Mouse (Mus musculus) lung, adult 18-20 months (tissue): ENCODE data around the gene Zfp605.
A peak's percentile ranks its signal among the peaks of the same experiment; 100 is the strongest.
"Not testable (repeated sequence)": the region's sequence is repeated elsewhere in the genome, so short reads cannot be mapped to it uniquely, and the experiment has no call there.

Experiments
- DNase-seq, 2 experiments: peaks; one replicate each; pipeline ENCODE4 v3.0.0; 2022; ENCODE audit warnings: mixed read lengths in 2 of 2

Zfp605 gene

DNA sequence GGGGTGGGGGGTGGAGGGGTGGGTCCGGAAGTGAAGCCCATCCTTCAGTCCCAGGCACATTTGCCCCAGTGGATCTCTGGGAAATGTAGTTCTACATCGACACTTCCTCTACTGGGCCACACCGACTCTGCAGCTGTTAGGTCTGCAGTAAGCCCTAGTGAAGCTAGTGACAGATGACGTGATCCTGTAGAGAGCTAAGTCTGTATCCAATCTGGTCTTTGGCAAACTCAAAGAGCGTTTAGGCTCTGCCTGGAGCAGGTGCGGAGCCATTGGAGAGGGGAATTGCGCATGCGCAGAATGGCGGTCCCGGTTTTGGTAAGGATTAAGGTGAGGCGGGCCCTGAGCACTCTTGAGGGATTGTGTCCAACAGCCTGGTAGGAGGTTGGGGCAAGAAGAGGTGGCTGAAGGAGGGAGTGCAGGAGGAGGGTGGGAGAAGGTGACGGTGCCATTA is at the start of gene Zfp605:
Gene Zfp605, plus strand, starts transcription at position 102 of the 451 bp plus-strand sequence.
- peak; percentile 89 to 92 for DNase-seq

- DNase-seq, result not testable (repeated sequence)
These were observed 37.5 kb upstream of the Zfp605 start, which contains the start of gene Gm17655 for GRCm38 (mm10) chr5:110072413-110072812. Gene Gm17655 (minus strand): TSS chr5:110072513.

GRCm38 (mm10) chr5:110082961-110083360 is 26.9 kb upstream of the Zfp605 start:
- no peak for DNase-seq

- DNase-seq, result no peak
These were observed 23.6 kb upstream of the Zfp605 start for GRCm38 (mm10) chr5:110086161-110086866.

DNA sequence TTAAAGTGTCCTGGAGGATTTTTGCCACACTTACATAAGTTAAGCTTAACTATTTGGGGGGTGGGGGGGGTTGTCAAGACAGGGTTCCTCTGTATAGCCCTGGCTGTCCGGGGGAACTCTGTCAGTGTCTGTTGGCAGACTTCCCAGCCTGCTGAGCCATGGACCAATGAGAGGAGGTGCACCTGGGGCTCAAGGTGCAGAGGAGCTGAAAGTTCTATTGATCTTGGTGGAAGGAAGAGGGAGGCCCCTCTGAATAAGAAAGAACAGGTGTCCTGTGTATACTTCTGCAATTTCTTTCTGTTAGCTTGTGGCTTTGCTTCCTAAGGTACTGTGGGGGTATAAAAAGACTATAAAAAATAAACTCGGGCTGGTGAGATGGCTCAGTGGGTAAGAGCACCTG is 18.3 kb upstream of the Zfp605 start:
- no peak for DNase-seq

DNA sequence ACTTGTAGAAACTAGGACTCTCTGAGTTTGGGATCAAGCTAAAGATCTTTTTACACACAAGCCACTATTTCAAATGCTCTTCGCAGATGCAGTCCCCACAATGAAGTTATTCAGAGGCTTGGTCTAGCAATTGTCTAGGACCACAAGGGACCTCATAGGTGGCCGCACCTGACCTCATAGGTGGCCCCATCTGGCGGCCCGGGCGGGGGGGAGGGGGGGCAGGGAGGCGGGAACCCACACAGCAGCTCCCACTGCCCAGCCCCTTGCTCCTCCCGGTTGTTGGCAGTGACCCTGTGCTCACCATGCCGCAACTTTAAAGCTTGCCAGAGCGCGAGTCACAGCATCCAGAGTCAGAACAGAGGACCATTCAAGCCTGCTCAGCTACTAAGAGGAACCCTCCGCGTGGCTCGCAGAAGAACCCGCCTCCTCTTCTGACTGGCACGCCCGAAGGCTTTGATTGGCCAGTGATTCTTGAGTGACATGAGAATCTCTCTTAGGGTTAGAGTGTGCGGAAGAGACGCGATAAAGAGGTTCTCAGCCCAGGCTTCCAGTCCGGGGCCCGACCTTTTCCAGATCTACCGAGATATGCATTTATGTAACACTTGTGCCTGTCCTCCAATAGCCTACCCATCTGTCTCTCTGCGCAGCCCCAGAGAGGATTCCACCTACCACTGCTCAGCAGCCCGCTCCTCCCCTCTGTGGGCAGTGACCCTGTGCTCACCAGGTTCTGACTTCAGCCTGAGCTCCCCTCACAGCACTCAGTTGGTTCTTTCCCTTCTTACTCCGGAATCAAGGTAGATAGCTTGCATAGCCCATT is 15.7 kb upstream of the Zfp605 start, which contains the start of gene Gm35315:
Gene Gm35315, minus strand, starts transcription at position 391 of the 817 bp plus-strand sequence.
- DNase-seq, result peak; percentile 91 to 92

DNA sequence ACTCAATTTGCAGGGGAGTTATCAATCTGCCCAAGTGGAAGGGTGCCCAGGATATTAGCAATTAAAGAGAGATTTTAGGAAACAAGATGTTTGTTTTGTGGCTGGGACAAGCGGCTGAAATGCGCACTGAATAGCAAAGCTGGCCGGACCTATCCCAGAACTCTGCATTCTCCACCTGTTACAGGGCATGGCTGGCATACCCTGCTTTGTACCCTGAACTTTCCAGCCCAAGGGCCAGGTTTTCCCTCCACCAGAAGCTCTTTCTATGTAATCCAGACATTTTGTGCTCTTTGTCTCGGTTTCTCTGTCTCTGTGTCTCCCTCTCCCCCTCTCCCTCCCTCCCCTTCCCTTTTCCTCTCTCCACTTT is 15.1 kb upstream of the Zfp605 start:
- DNase-seq, result no peak

DNA sequence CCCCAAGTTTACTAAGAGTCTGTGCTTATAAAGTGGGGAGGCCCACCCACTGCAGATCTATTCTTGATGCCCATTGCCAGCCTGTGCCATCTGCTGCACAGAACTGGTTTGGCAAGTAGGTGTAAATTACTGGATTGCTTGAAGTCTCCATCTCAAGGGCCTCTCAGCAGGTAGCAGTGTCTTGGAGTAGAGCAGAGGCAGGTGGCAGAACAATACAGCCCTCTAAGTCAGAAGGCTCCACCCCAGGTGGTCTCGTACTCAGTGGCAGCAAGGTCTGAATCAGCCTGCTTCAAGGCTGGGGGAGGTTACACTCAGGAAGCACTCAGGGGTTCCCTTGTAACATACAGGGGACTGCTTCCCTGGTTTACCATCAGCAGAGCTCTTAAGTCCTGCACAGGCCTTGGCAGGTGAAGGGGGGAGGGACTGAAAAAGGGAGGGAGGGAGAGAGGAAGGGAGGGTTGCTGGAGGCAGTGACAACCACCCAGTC is 10.9 kb upstream of the Zfp605 start:
- DNase-seq, result no peak

- no peak for DNase-seq
These were observed 10.0 kb upstream of the Zfp605 start, which contains the start of gene Plcxd1 for GRCm38 (mm10) chr5:110099656-110100580. Gene Plcxd1 (plus strand): TSS chr5:110099969.

GRCm38 (mm10) chr5:110100921-110101631 is 8.8 kb upstream of the Zfp605 start:
- DNase-seq, result no peak

- no peak for DNase-seq
These were observed 8.1 kb upstream of the Zfp605 start for GRCm38 (mm10) chr5:110101716-110102347.

GRCm38 (mm10) chr5:110102429-110102828 is 7.5 kb upstream of the Zfp605 start:
- no peak for DNase-seq

DNA sequence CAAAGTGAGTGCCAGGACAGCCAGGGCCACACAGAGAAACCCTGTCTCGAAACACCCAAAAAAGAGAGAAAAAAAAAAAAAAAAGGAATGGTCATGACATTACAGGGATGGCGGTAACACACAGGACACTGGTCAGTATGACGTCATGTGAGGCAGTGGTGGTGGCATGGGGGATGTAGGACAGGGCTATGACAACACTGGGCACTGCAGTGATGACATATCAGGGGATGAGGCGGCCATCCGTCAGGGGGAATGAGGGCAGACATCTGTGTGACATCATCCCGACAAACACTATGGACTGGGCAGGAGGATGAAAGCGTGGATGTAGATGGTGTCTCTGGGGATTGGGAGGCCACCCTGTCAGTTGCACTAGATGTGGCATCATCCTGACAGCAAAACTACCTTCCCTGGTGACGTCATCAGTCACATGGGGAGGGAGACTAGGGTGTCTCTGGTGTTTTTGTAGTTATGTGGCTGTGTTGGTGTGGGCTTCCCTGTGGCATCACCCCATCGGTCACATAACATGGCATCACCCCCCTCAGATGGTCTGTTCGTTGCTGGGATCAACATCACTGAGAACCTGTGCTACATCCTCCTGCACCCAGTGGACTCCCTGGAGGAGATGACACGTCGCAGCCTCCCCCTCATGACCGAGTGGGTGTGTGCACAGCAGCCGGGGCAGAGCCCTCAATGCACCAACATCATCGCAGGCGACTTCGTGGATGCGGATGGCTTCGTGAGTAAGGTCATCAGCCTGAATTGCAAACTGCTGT is 6.9 kb upstream of the Zfp605 start:
- no peak for DNase-seq

DNA sequence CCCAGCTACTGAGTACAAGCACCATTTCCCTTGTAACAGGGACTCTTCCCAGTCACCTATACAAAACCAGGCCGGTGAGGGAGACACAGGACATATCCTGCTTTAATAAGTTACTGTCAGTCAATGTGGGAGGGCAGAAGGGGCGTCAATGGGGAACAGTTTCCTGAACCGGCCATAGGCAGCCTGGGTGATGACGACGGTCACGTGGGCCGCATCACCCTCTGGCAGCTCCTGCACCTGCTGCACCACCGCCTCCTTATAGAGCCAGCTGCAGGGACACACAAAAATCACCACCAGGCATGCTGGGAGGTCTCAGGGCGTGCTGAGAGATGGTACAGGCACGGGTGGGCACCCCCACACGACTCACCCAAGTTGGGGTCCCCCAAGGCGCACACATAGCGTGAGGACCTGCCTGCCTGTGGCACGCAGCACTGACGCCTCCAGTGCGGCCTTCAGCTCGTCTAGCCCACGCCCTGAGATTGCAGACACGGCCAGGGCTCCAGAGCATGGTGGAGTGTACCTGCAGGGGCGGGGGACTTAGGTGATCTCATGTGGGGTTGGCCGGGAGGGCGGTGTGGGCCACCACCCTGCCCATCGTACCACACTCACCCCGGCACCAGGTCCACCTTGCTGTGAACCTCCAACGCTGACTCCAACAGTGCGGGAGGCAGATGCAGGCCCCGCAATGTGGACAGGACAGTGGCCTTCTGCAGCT is 5.8 kb upstream of the Zfp605 start:
- no peak for DNase-seq

- no peak for DNase-seq
These were observed 5.1 kb upstream of the Zfp605 start for GRCm38 (mm10) chr5:110104616-110105380.

- no peak for DNase-seq
These were observed 3.6 kb upstream of the Zfp605 start for GRCm38 (mm10) chr5:110106140-110106871.

DNA sequence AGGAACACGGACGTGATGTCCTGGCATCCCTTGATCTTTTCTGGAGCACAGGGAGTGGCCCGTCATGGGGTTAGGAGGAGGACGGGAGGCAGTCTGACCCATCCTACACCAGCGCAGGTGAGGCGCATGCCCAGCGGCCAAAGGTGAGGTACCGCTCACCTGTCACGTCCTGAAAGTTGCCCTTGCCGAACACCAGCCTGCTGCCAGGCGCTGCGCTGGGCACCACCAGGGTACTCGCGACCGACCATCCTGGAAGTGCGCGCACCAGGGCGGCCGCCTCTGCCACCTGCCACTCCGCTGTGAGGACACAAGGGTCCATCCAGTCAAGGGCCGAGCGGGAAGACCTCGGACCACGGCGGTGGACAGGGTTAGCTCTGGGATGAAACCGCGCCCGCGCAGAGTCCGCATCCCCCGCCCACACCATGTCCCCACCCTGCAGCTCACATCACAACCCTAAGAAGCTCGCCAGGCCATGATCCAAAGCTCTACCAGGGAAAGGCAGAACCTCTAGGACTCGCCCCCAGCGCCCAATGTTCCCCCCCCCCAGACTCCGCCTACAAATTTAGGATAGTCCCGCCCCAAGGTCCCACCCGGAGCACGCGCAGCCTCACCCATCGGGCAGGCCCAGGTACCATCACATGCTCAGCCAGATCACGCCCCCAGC is 2.9 kb upstream of the Zfp605 start:
- DNase-seq, result no peak
